Mouse (Mus musculus) G1E (cell line): ENCODE data around the gene Gm20075.
"Not testable (repeated sequence)": the region's sequence is repeated elsewhere in the genome, so short reads cannot be mapped to it uniquely, and the experiment has no call there.

Experiments used
- CTCF ChIP-seq: IDR thresholded peaks from 2 replicates; pipeline ENCODE4 v1.5.1; 2012; ENCODE audit warnings: low read depth, low read length, inconsistent platforms, mixed read lengths
- POLR2AphosphoS5 ChIP-seq: IDR thresholded peaks from 2 replicates; pipeline ENCODE4 v1.6.1; 2012; ENCODE audit warnings: low read depth, low read length, inconsistent platforms; ENCODE audit not compliant: insufficient replicate concordance

- TF ChIP-seq CTCF, POLR2AphosphoS5: not testable (repeated sequence)
Measured at GRCm38 (mm10) chr13:96081754-96082153, 578 bp upstream of the Gm20075 start, which contains the start of gene Gm17190.
